Comparison of ENCODE assay signal across 11 mouse cellular contexts in the genomic region with DNA sequence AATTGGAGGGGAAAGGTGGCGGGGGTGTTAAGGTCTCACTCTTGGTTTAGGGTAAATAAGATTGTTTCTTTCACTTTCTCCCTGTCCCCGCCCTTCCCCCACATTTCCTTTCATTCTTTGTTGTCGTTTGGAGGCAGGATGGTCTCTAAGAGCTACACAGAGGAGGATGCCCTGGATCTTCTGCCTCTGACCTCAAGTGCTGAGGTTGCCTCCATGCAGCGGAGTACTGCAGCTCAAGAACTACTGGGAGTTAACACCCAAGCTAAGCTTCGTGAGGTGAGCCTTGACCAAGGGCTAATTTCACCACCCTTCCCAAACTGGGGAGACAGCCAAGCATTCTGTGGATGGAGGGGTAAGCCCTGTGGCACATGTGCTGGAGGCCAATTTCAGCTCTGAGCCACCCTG. TPM values are rescaled to one million over a fixed set of nuclear protein-coding genes. Genes with fewer than 3 reads are reported as not detected.
DNase-seq lines count a peak whose midpoint lies in the region; ATAC-seq lines count a peak whose summit lies in the region.
"Had no signal": no experiment of that assay in that cellular context is flagged by ENCODE, and none has a peak within 500 bp of the region (broad histone marks: within the 10 kb centered on the region; RNA-seq: fewer than 3 reads in every experiment).

No protein-coding gene starts in this region.

- peaks cover 26% of the 10 kb centered on the region for H3K4me1 ChIP-seq in embryonic facial prominence, embryonic 12.5 days
- peaks cover 52% of the 10 kb centered on the region for H3K4me1 ChIP-seq in embryonic facial prominence, embryonic 10.5 days
- H3K4me1 ChIP-seq in liver, embryonic 15.5 days (replicated peaks): peaks cover 83% of the 10 kb centered on the region
- H3K4me1 ChIP-seq in midbrain, embryonic 15.5 days: peaks cover 11% of the 10 kb centered on the region

- H3K4me2 ChIP-seq in embryonic facial prominence, embryonic 12.5 days (replicated peaks): no peak overlapping the region
- peak overlapping the region; percentile 48 for H3K4me2 ChIP-seq in liver, embryonic 15.5 days
- H3K4me2 ChIP-seq in midbrain, embryonic 15.5 days: no peak overlapping the region
- H3K4me2 ChIP-seq: intestine, embryonic 15.5 days; neural tube, embryonic 13.5 days had no signal

- H3K36me3 ChIP-seq in embryonic facial prominence, embryonic 12.5 days: no peaks in the 10 kb centered on the region
- H3K36me3 ChIP-seq in embryonic facial prominence, embryonic 10.5 days (replicated peaks): no peaks in the 10 kb centered on the region
- no peaks in the 10 kb centered on the region for H3K36me3 ChIP-seq in liver, embryonic 15.5 days (replicated peaks)
- no peaks in the 10 kb centered on the region for H3K36me3 ChIP-seq in midbrain, embryonic 15.5 days (replicated peaks)
- H3K36me3 ChIP-seq: intestine, embryonic 15.5 days; neural tube, embryonic 13.5 days had no signal

- no peaks in the 10 kb centered on the region for H3K9me3 ChIP-seq in embryonic facial prominence, embryonic 12.5 days
- no peaks in the 10 kb centered on the region for H3K9me3 ChIP-seq in embryonic facial prominence, embryonic 10.5 days
- no peaks in the 10 kb centered on the region for H3K9me3 ChIP-seq in liver, embryonic 15.5 days (replicated peaks)
- no peaks in the 10 kb centered on the region for H3K9me3 ChIP-seq in midbrain, embryonic 15.5 days
- H3K9me3 ChIP-seq: intestine, embryonic 15.5 days; neural tube, embryonic 13.5 days had no signal

- DNase-seq in embryonic facial prominence, embryonic 10.5 days (ENCODE audit: low spot score): no peak
- peak; percentile 22 to 34 for DNase-seq in spleen, postnatal 36 days (ENCODE audit: low spot score in 2 of 2)
- no peak for DNase-seq in spleen, postnatal 14 days (ENCODE audit: low spot score in 2 of 2)
- peak; percentile 27 to 32 for DNase-seq in thymus, postnatal 36 days
- no peak for DNase-seq in cerebellum, adult 18-20 months
- DNase-seq: cerebellum, postnatal 25 days had no signal

- no peak for ATAC-seq in embryonic facial prominence, embryonic 12.5 days (ENCODE audit: insufficient number of reproducible peaks, insufficient read depth, low FRiP score, low TSS enrichment)
- ATAC-seq in liver, embryonic 15.5 days (ENCODE audit: insufficient read depth): no peak
- ATAC-seq in midbrain, embryonic 15.5 days (replicated peaks): no peak
- ATAC-seq: intestine, embryonic 15.5 days had no signal

- no peak overlapping the region for H3K4me3 ChIP-seq in embryonic facial prominence, embryonic 12.5 days
- no peak overlapping the region for H3K4me3 ChIP-seq in embryonic facial prominence, embryonic 10.5 days
- H3K4me3 ChIP-seq in liver, embryonic 15.5 days (replicated peaks): no peak overlapping the region
- H3K4me3 ChIP-seq in midbrain, embryonic 15.5 days: no peak overlapping the region
- H3K4me3 ChIP-seq: intestine, embryonic 15.5 days; neural tube, embryonic 13.5 days had no signal

- 44% methylated on average over 5 of the region's 5 CpGs for WGBS in embryonic facial prominence, embryonic 12.5 days
- 45% methylated on average over 5 of the region's 5 CpGs for WGBS in embryonic facial prominence, embryonic 10.5 days
- WGBS in liver, embryonic 15.5 days (ENCODE audit: insufficient replicate concordance): 34% methylated on average over 5 of the region's 5 CpGs
- 60% methylated on average over 5 of the region's 5 CpGs for WGBS in midbrain, embryonic 15.5 days

- no peaks in the 10 kb centered on the region for H3K27me3 ChIP-seq in embryonic facial prominence, embryonic 12.5 days
- H3K27me3 ChIP-seq in embryonic facial prominence, embryonic 10.5 days (replicated peaks; ENCODE audit: low read depth, poor library complexity, severe bottlenecking): peaks cover 11% of the 10 kb centered on the region; the same call in 1 of the 2 replicates
- no peaks in the 10 kb centered on the region for H3K27me3 ChIP-seq in liver, embryonic 15.5 days
- no peaks in the 10 kb centered on the region for H3K27me3 ChIP-seq in midbrain, embryonic 15.5 days (replicated peaks)
- H3K27me3 ChIP-seq: intestine, embryonic 15.5 days; neural tube, embryonic 13.5 days had no signal

- no peak overlapping the region for H3K9ac ChIP-seq in embryonic facial prominence, embryonic 12.5 days
- H3K9ac ChIP-seq in liver, embryonic 15.5 days: no peak overlapping the region
- H3K9ac ChIP-seq in midbrain, embryonic 15.5 days: no peak overlapping the region
- H3K9ac ChIP-seq: intestine, embryonic 15.5 days; neural tube, embryonic 13.5 days had no signal

- H3K27ac ChIP-seq in embryonic facial prominence, embryonic 12.5 days: 0 out of 2 replicates have a peak overlapping the region, but pooled peaks have one; percentile 46
- H3K27ac ChIP-seq in embryonic facial prominence, embryonic 10.5 days (replicated peaks): no peak overlapping the region
- peak overlapping the region; percentile 78 for H3K27ac ChIP-seq in liver, embryonic 15.5 days (replicated peaks)
- H3K27ac ChIP-seq in midbrain, embryonic 15.5 days: no peak overlapping the region

RNA-seq across cellular contexts. Expression of gene Cd9, which starts 12.2 kb away (rescaled TPM):
- polyA plus RNA-seq in embryonic facial prominence, embryonic 12.5 days (2016; fragmentation: Nextera tagmentation; extraction: Ambion mirVana): 70.5 and 72.0 TPM in 2 replicates
- 33.0 and 36.2 TPM in 2 replicates for polyA plus RNA-seq in embryonic facial prominence, embryonic 10.5 days (2016; fragmentation: Nextera tagmentation; extraction: Ambion mirVana)
- 121 and 141 TPM in 2 replicates for polyA plus RNA-seq in liver, embryonic 15.5 days (2015; fragmentation: Nextera tagmentation; extraction: Ambion mirVana)
- polyA plus RNA-seq in midbrain, embryonic 15.5 days (2015; fragmentation: Nextera tagmentation; extraction: Ambion mirVana): 58.9 and 66.9 TPM in 2 replicates

Comparison
In these comparisons a context has a peak if more than half of its experiments do, and no peak if none do; other contexts are left out.
1. H3K27ac ChIP-seq: peak in embryonic facial prominence, embryonic 12.5 days (single experiment) and liver, embryonic 15.5 days (single experiment); none in embryonic facial prominence, embryonic 10.5 days (single experiment) and midbrain, embryonic 15.5 days (single experiment).
2. DNase-seq: peak in spleen, postnatal 36 days (2 of 2) and thymus, postnatal 36 days (2 of 2); none in embryonic facial prominence, embryonic 10.5 days (single experiment), spleen, postnatal 14 days (0 of 2) and cerebellum, adult 18-20 months (0 of 2).